Mouse (Mus musculus): ENCODE measurements at regions not wholly inside any gene's neighbourhood (a gene's known extent, or its start where the extent isn't known, plus 50 kb on each side); places are given as distances from the start of the nearest gene placed in this dataset.

DNA sequence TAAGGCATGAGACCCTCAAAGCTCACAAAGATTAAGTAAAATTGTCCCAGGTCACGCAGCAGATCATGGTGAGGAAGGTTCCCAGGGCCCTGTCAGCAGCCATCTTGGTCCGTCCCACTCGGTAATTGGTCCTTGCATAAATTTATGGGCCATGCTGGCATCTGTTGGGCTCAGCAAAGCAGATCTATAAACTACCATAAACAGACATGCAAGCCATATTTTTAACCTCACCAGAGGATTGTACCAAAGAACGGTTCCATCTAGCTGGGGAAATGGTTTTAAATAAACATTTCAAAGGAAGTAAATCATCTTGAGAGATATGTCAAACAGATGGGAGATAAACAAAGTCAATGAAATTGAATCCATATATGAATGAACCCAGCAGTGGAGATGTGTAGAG, 237.1 kb upstream of the Mctp2 start:
- Histone ChIP-seq H3K4me1 (peaks cover 17% of the 10 kb centered on the region), H3K27ac (replicated peaks) (no peak overlapping the region), H3K27me3 (no peaks in the 10 kb centered on the region), H3K9ac (replicated peaks) (no peak overlapping the region), H3K4me3 (no peak overlapping the region), H3K36me3 (no peaks in the 10 kb centered on the region), H3K9me3 (no peaks in the 10 kb centered on the region), H3K4me2 (replicated peaks) (no peak overlapping the region)
- no peak for ATAC-seq (replicated peaks)
- WGBS = 77% methylated on average over 4 of the region's 4 CpGs

DNA sequence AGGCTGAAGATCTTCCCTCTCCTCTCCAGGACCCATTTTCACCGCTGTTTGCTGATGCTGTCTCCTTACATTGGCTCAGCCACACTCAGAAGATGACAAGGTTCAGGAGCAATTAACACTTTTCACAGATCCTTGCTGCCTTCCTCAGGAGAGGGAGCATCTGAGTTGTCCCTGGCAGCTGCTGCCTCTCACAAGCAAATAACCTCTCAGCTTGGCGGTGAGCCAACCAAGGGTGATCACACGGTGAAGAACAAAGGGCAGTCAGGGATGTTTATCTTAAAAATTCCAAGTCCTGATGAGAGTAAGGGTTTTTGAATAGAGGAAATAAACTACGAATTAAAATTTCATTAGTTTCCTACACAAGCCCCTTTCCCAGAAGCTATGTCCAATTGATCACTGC, 237.5 kb upstream of the Mctp2 start:
- H3K4me3 ChIP-seq = no peak overlapping the region
- no peak overlapping the region for H3K4me2 ChIP-seq (replicated peaks)
- H3K27me3 ChIP-seq = no peaks in the 10 kb centered on the region
- H3K27ac ChIP-seq (replicated peaks) = no peak overlapping the region
- ATAC-seq (replicated peaks) = no peak
- H3K9ac ChIP-seq (replicated peaks) = no peak overlapping the region
- no peaks in the 10 kb centered on the region for H3K9me3 ChIP-seq
- H3K36me3 ChIP-seq = no peaks in the 10 kb centered on the region
- WGBS = 32% methylated on average over 4 of the region's 4 CpGs
- H3K4me1 ChIP-seq = peaks cover 17% of the 10 kb centered on the region

DNA sequence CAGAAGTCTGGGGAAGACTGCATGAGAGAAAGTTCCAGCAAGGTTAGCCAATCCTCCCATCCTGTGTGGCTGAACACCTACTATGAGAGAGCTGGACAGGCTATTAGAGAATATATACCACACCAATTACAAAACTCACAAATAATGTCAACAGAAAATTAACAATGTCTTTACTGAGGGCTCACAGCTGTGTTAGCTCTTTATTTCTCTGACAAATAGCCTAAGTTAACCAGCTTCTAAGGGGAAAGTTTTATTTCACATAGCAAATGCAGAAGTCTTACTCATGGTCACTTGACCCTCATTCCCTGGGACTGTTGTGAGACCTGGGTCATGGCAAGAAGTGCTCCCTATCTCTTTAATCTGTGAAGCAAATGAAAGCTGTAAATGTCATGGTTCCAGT, 261.0 kb upstream of the Mctp2 start:
- no peaks in the 10 kb centered on the region for H3K9me3 ChIP-seq
- no peaks in the 10 kb centered on the region for H3K27me3 ChIP-seq
- no peak overlapping the region for H3K27ac ChIP-seq (replicated peaks)
- no peak overlapping the region for H3K9ac ChIP-seq (replicated peaks)
- H3K4me1 ChIP-seq = no peaks in the 10 kb centered on the region
- no peak for ATAC-seq (replicated peaks)
- H3K36me3 ChIP-seq = no peaks in the 10 kb centered on the region
- no peak overlapping the region for H3K4me2 ChIP-seq (replicated peaks)
- H3K4me3 ChIP-seq = no peak overlapping the region

DNA sequence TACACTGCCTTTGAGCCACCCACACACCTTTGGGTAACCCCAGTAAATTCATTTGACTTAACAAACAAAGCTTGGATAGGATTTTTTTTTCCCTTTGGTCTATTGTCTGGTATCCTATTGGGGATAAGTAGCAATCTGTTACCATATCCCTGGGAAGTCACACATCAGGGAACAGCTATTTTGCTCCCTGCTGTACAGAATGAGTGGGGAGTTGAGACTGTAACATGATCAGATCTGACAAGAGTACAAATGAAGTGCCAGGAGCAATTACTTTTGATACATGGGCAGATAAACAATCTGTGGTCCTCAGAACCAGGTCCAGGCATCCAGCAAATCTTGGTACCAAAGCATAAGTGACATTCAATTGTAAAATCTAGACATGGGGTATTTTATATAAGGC, 262.8 kb upstream of the Mctp2 start:
- no peak overlapping the region for H3K27ac ChIP-seq (replicated peaks)
- H3K4me2 ChIP-seq (replicated peaks) = no peak overlapping the region
- no peaks in the 10 kb centered on the region for H3K9me3 ChIP-seq
- H3K27me3 ChIP-seq = no peaks in the 10 kb centered on the region
- H3K4me3 ChIP-seq = no peak overlapping the region
- no peak overlapping the region for H3K9ac ChIP-seq (replicated peaks)
- peaks cover 3% of the 10 kb centered on the region; the same call in 1 of the 2 replicates for H3K4me1 ChIP-seq
- no peaks in the 10 kb centered on the region for H3K36me3 ChIP-seq
- ATAC-seq (replicated peaks) = no peak

DNA sequence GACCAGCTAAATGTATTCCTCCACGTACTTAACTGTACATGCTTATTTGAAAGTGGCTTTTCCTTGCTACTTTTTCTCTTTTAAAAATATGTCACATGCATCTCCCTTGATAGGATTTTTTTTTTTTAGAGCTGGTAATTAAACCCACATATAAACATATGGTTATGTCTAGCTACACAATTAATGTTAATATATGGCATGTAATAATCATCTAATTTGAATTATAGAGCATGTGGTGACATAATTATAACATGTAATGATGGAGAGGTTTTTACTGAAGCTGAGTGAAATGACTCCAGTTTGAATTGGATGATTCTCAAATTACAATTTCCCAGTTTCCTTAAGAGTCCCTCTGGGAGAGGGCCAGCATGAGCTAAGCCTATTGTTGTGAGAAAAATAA, 267.9 kb upstream of the Mctp2 start:
- 55% methylated on average over 1 of the region's 1 CpGs for WGBS
- 0 out of 2 replicates have a peak, but pooled peaks have one; percentile 48 for ATAC-seq (replicated peaks)
- no peak overlapping the region for H3K9ac ChIP-seq (replicated peaks)

DNA sequence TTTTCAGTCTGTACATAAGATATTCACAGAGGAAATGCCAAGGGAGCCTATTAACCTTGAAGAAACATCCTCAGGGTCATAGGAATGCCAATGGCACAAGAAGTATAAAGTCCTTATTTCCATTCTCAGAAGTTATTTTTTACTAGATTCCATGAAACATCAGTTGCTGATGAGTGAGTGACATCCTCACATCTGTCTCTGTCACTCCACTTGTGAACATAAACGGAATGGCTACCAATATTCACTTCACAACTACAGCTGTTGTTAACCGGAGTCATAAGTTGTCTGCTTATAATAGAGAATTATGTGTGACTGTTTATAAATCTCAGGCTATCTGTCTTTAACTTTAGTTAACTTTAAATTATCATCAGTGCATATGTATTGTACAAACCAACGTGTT, 278.0 kb upstream of the Mctp2 start:
- 90% methylated on average over 3 of the region's 3 CpGs for WGBS

More for the DNA sequence above, 267.9 kb upstream of the Mctp2 start:
- no peak overlapping the region for H3K4me3 ChIP-seq
- H3K36me3 ChIP-seq = no peaks in the 10 kb centered on the region
- H3K27ac ChIP-seq (replicated peaks) = no peak overlapping the region
- H3K4me1 ChIP-seq = peaks cover 3% of the 10 kb centered on the region; the same call in 1 of the 2 replicates
- no peaks in the 10 kb centered on the region for H3K27me3 ChIP-seq
- no peak overlapping the region for H3K4me2 ChIP-seq (replicated peaks)
- no peaks in the 10 kb centered on the region for H3K9me3 ChIP-seq

DNA sequence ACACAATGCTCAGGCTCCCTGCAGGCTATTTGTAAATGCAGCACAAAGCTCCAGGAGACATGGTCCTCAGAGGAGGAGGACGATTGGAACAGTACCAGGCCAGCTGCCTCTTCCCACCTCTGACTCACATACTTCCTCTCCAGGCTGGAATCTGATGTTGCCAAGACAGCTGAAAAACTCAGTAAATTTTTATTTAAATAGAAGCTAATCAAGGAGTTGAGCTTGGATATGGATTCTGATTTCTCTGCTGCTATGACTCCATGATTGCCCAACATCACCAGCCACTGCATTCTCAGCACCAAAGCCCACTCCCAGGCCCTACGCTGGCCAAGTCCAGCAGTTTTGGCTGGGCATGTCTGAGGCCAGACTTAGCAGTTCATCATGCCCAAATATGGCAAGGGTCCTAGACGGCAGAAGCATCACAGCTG, 282.8 kb upstream of the Mctp2 start:
- H3K27me3 ChIP-seq = no peaks in the 10 kb centered on the region
- WGBS = 76% methylated on average over 3 of the region's 3 CpGs
- no peak for ATAC-seq (replicated peaks)
- H3K4me2 ChIP-seq (replicated peaks) = no peak overlapping the region
- no peak overlapping the region for H3K27ac ChIP-seq (replicated peaks)
- no peaks in the 10 kb centered on the region for H3K36me3 ChIP-seq
- no peak overlapping the region for H3K4me3 ChIP-seq
- H3K9me3 ChIP-seq = no peaks in the 10 kb centered on the region
- H3K4me1 ChIP-seq = peaks cover 10% of the 10 kb centered on the region
- no peak overlapping the region for H3K9ac ChIP-seq (replicated peaks)

More for the DNA sequence above, 278.0 kb upstream of the Mctp2 start:
- Histone ChIP-seq H3K4me3 (no peak overlapping the region), H3K36me3 (no peaks in the 10 kb centered on the region), H3K4me2 (replicated peaks) (no peak overlapping the region), H3K27me3 (no peaks in the 10 kb centered on the region), H3K4me1 (no peaks in the 10 kb centered on the region), H3K27ac (replicated peaks) (no peak overlapping the region), H3K9ac (replicated peaks) (no peak overlapping the region), H3K9me3 (no peaks in the 10 kb centered on the region)
- no peak for ATAC-seq (replicated peaks)

DNA sequence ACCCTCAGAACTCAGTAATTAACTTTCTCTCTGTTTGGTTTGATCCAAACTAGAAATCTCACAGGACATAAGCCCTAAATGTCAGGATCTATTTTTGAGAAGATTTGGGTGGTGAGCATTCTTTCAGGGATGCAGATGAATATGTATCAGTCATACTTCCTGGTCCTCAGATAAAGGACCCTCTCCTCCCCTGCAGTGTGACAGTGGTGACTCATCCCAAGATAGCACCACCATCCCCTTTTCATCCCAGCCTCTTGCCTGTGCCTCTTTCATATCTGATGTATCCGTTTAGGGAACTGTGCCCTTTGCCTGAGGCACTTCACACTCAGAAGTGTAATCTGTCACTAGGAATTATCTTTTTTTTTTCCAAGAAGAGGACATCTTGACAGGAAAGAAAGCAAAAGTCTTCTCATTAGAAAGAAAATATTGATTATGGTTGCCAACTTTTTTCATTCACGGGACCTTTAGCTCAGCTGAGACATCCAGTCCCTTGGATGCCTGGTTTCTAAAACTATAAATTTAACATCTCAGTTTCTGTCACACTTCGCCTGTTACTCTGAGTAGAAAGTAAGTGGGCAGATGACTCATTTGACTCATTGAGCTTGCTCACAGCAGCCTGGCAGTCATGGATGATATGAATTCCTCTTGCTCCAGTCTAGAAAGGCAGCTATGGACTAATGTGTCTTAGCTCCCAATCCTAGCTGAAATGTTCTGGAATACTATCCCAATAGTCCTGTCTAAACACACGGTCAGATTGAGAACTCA, 284.1 kb upstream of the Mctp2 start:
- no peak overlapping the region for H3K4me3 ChIP-seq
- H3K36me3 ChIP-seq = no peaks in the 10 kb centered on the region
- peaks cover 10% of the 10 kb centered on the region for H3K4me1 ChIP-seq
- H3K27ac ChIP-seq (replicated peaks) = no peak overlapping the region
- no peaks in the 10 kb centered on the region for H3K9me3 ChIP-seq
- no peak overlapping the region for H3K4me2 ChIP-seq (replicated peaks)
- no peak for ATAC-seq (replicated peaks)
- H3K27me3 ChIP-seq = no peaks in the 10 kb centered on the region
- WGBS = 75% methylated on average over 4 of the region's 4 CpGs
- no peak overlapping the region for H3K9ac ChIP-seq (replicated peaks)

DNA sequence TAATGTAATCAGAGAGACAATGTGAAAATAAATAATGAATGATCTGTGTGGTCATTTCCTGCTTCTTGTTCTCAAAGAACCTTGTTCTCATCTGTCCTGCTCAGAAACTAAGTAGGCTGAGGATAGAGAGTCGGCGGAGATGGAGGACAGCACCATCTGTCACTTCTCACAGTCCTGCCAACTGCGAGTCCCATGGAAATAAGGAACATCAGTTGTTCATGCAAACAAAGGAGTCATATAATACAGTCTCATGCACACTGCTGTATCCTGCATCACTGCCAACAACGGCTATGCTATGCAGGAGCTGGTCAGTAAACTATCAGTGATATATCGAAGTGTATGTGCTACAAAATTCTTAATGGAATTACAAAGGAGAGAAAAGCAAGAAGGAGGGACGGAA, 285.7 kb upstream of the Mctp2 start:
- Histone ChIP-seq H3K36me3 (no peaks in the 10 kb centered on the region), H3K9me3 (no peaks in the 10 kb centered on the region), H3K4me2 (replicated peaks) (no peak overlapping the region), H3K4me1 (peaks cover 10% of the 10 kb centered on the region), H3K27ac (replicated peaks) (peak overlapping the region; percentile 76), H3K27me3 (no peaks in the 10 kb centered on the region), H3K4me3 (no peak overlapping the region), H3K9ac (replicated peaks) (no peak overlapping the region)
- peak; percentile 91 for ATAC-seq (replicated peaks)
- 55% methylated on average over 6 of the region's 6 CpGs for WGBS

DNA sequence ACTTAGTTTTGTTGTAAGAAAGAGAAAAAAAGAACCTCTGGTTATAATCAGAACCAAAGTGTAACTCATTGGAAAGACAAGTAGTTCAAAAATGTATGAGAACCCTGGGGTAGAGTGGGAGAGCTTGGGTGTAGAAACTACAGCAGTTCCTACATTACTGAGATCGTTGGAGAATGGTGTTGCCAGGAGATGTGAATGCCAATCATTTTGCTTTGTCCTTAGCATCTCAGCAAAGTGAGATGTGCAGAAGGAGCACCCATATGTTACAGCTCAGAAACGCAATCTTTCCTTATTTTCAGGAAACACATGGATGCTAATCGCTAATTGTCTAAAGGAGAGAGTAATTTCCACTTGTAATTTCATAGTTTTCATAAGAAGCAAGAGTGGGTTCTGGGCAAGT, 286.2 kb upstream of the Mctp2 start:
- Histone ChIP-seq H3K4me3 (no peak overlapping the region), H3K4me2 (replicated peaks) (no peak overlapping the region), H3K27ac (replicated peaks) (peak overlapping the region; percentile 76)

DNA sequence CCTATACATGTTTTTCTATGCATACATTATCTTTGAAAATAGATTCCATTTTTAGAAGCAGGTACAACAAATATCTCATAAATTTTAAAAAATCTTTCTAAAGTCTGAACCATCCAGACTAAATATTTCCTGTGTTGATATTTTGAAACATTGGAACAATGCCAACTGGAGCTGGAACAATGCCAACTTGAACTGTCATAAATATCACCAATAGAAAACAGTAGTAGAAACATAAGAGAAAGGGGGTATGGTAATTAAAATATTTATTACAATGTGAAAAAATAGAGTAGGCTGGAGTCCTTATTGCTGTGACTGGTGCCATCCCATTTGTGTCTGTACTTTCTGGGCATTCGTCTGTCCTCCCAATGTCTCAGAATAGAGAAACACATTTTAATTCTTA, 286.9 kb upstream of the Mctp2 start:
- no peaks in the 10 kb centered on the region for H3K36me3 ChIP-seq
- 0 out of 2 replicates have a peak, but pooled peaks have one; percentile 8 for ATAC-seq (replicated peaks)

More for the DNA sequence above, 286.2 kb upstream of the Mctp2 start:
- H3K27me3 ChIP-seq = no peaks in the 10 kb centered on the region
- H3K4me1 ChIP-seq = peaks cover 10% of the 10 kb centered on the region
- no peak overlapping the region for H3K9ac ChIP-seq (replicated peaks)
- 46% methylated on average over 3 of the region's 3 CpGs for WGBS
- ATAC-seq (replicated peaks) = peak; percentile 93
- no peaks in the 10 kb centered on the region for H3K9me3 ChIP-seq
- no peaks in the 10 kb centered on the region for H3K36me3 ChIP-seq

DNA sequence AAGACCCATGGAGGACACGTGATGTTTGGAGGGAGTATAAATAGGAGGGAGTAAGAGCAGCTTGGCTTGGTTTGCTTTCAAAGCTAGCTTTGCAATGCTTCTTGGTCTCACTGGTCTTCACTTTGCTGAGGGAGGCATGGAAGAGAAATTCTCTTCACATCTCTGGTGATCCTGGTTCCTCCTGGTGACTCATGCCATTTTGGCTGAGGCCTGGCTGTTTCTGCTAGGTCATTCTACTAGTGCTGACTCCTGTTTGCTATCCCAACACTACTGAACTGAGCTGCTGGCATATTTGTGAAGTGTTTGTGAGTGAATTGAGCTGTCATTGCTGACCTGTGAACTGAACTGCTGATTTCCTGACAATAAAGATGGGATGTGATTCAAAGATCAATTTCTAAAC, 288.3 kb upstream of the Mctp2 start:
- Histone ChIP-seq H3K9ac (replicated peaks) (no peak overlapping the region), H3K9me3 (no peaks in the 10 kb centered on the region), H3K4me1 (peaks cover 10% of the 10 kb centered on the region), H3K27me3 (no peaks in the 10 kb centered on the region), H3K4me2 (replicated peaks) (no peak overlapping the region), H3K4me3 (no peak overlapping the region), H3K36me3 (no peaks in the 10 kb centered on the region), H3K27ac (replicated peaks) (no peak overlapping the region)
- ATAC-seq (replicated peaks) = no peak
- WGBS = 79% methylated on average over 1 of the region's 1 CpGs

More for the DNA sequence above, 286.9 kb upstream of the Mctp2 start:
- Histone ChIP-seq H3K4me2 (replicated peaks) (no peak overlapping the region), H3K9ac (replicated peaks) (no peak overlapping the region), H3K4me1 (peaks cover 10% of the 10 kb centered on the region), H3K9me3 (no peaks in the 10 kb centered on the region), H3K27ac (replicated peaks) (no peak overlapping the region; the same call in 1 of the 2 replicates), H3K27me3 (no peaks in the 10 kb centered on the region), H3K4me3 (no peak overlapping the region)
- 59% methylated on average over 1 of the region's 1 CpGs for WGBS

DNA sequence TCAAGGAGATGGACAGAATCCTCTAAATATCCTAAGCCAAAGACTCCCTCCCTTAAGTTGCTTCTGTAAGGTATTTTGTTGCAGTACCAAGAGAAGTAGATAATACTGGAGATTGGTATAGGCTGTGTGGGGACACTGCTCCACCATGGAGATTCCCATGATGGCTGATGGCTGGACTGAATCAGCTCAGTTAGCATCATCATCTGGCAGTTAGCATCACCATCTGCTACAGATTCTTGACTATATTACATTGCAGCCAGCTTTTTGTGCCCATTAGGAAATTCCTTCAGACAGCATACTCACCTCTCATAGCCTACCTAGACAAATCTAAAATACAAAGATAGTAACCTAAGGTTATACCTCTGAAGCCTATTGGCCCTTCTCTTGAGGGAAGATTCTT, 290.6 kb upstream of the Mctp2 start:
- H3K27ac ChIP-seq (replicated peaks) = no peak overlapping the region
- no peaks in the 10 kb centered on the region for H3K36me3 ChIP-seq
- H3K9me3 ChIP-seq = no peaks in the 10 kb centered on the region
- H3K4me2 ChIP-seq (replicated peaks) = no peak overlapping the region
- no peak overlapping the region for H3K4me3 ChIP-seq
- no peaks in the 10 kb centered on the region for H3K27me3 ChIP-seq
- ATAC-seq (replicated peaks) = no peak
- peaks cover 10% of the 10 kb centered on the region for H3K4me1 ChIP-seq
- H3K9ac ChIP-seq (replicated peaks) = no peak overlapping the region

All from forebrain, embryonic 15.5 days (tissue).